In genomic region chr17:26008331-26008730, GRCm38 (mm10) we compare ENCODE assay signal across 23 mouse cellular contexts. TPM values are rescaled to one million over a fixed set of nuclear protein-coding genes. Genes with fewer than 3 reads are reported as not detected.
DNase-seq lines count a peak whose midpoint lies in the region; ATAC-seq and TF ChIP-seq lines count a peak whose summit lies in the region.
"Had no signal": no experiment of that assay in that cellular context is flagged by ENCODE, and none has a peak within 500 bp of the region (broad histone marks: within the 10 kb centered on the region; RNA-seq: fewer than 3 reads in every experiment).

No protein-coding gene starts in this region.

- no peak for ATAC-seq in heart, embryonic 11.5 days (replicated peaks; ENCODE audit: insufficient number of reproducible peaks, low FRiP score, low TSS enrichment)
- no peak for ATAC-seq in kidney, embryonic 15.5 days (replicated peaks; ENCODE audit: low FRiP score)
- no peak for ATAC-seq in stomach, embryonic 15.5 days (ENCODE audit: insufficient read depth, low FRiP score, low read depth)
- no peak for ATAC-seq in stomach, postnatal 0 days (ENCODE audit: low FRiP score, low TSS enrichment)
- ATAC-seq in intestine, postnatal 0 days = no peak
- ATAC-seq: forebrain, postnatal 0 days; hindbrain, embryonic 16.5 days; intestine, embryonic 16.5 days; midbrain, embryonic 15.5 days had no signal

- 0 out of 2 replicates have a peak, but pooled peaks cover 6% of the 10 kb centered on the region for H3K4me1 ChIP-seq in heart, embryonic 11.5 days (ENCODE audit: control insufficient read depth, insufficient read depth, low read length)
- peaks cover 12% of the 10 kb centered on the region for H3K4me1 ChIP-seq in kidney, embryonic 15.5 days
- H3K4me1 ChIP-seq in stomach, embryonic 15.5 days = no peaks in the 10 kb centered on the region
- H3K4me1 ChIP-seq in stomach, postnatal 0 days (replicated peaks; ENCODE audit: control insufficient read depth, insufficient read depth) = no peaks in the 10 kb centered on the region
- peaks cover 8% of the 10 kb centered on the region; the same call in 1 of the 2 replicates for H3K4me1 ChIP-seq in intestine, postnatal 0 days (replicated peaks; ENCODE audit: control insufficient read depth, insufficient read depth, low read length)
- H3K4me1 ChIP-seq: embryonic facial prominence, embryonic 15.5 days had no signal

- no peaks in the 10 kb centered on the region for H3K9me3 ChIP-seq in heart, embryonic 11.5 days (replicated peaks; ENCODE audit: control insufficient read depth, low read length)
- no peaks in the 10 kb centered on the region for H3K9me3 ChIP-seq in kidney, embryonic 15.5 days (replicated peaks)
- no peaks in the 10 kb centered on the region for H3K9me3 ChIP-seq in stomach, embryonic 15.5 days
- H3K9me3 ChIP-seq in stomach, postnatal 0 days (ENCODE audit: control insufficient read depth, low read length) = no peaks in the 10 kb centered on the region
- no peaks in the 10 kb centered on the region for H3K9me3 ChIP-seq in intestine, postnatal 0 days (ENCODE audit: control insufficient read depth)
- H3K9me3 ChIP-seq: embryonic facial prominence, embryonic 15.5 days; limb, embryonic 15.5 days; midbrain, embryonic 15.5 days had no signal

- DNase-seq in heart, adult 8-10 months (ENCODE audit: low spot score) = no peak
- DNase-seq in kidney, adult 18-20 months = no peak
- no peak for DNase-seq in stomach, postnatal 0 days (ENCODE audit: low spot score)
- DNase-seq: B cell, adult 2 months; cerebellum, adult 18-20 months; cerebellum, postnatal 36 days; forebrain, postnatal 0 days; kidney, postnatal 14 days; layer of hippocampus, postnatal 36 days; thymus, adult 18-20 months had no signal

- H3K36me3 ChIP-seq in heart, embryonic 11.5 days (ENCODE audit: control insufficient read depth, insufficient read depth, low read length) = peaks cover 7% of the 10 kb centered on the region; the same call in 1 of the 2 replicates
- H3K36me3 ChIP-seq in kidney, embryonic 15.5 days = peaks cover 56% of the 10 kb centered on the region
- peaks cover 13% of the 10 kb centered on the region; the same call in 1 of the 2 replicates for H3K36me3 ChIP-seq in stomach, embryonic 15.5 days
- peaks cover 3% of the 10 kb centered on the region; the same call in 1 of the 2 replicates for H3K36me3 ChIP-seq in stomach, postnatal 0 days (ENCODE audit: control insufficient read depth, insufficient read depth, low read length)
- peaks cover 22% of the 10 kb centered on the region; the same call in 1 of the 2 replicates for H3K36me3 ChIP-seq in intestine, postnatal 0 days (ENCODE audit: control insufficient read depth, insufficient read depth)

- no peak overlapping the region for H3K4me3 ChIP-seq in heart, embryonic 11.5 days (ENCODE audit: low read depth, low read length)
- no peak overlapping the region for H3K4me3 ChIP-seq in kidney, embryonic 15.5 days (replicated peaks)
- no peak overlapping the region for H3K4me3 ChIP-seq in stomach, embryonic 15.5 days (replicated peaks)
- H3K4me3 ChIP-seq in stomach, postnatal 0 days (ENCODE audit: low read depth, low read length) = no peak overlapping the region
- no peak overlapping the region for H3K4me3 ChIP-seq in intestine, postnatal 0 days (ENCODE audit: low read depth, low read length)
- H3K4me3 ChIP-seq: embryonic facial prominence, embryonic 15.5 days; layer of hippocampus, adult 2 months; limb, embryonic 15.5 days; midbrain, embryonic 15.5 days; myocyte had no signal

- H3K9ac ChIP-seq in heart, embryonic 11.5 days (ENCODE audit: low read depth, low read length) = no peak overlapping the region
- H3K9ac ChIP-seq in kidney, embryonic 15.5 days = no peak overlapping the region
- H3K9ac ChIP-seq in stomach, embryonic 15.5 days = no peak overlapping the region
- no peak overlapping the region for H3K9ac ChIP-seq in stomach, postnatal 0 days (ENCODE audit: low read length)
- H3K9ac ChIP-seq in intestine, postnatal 0 days (ENCODE audit: low read depth, low read length) = no peak overlapping the region
- H3K9ac ChIP-seq: embryonic facial prominence, embryonic 15.5 days; forebrain, postnatal 0 days; limb, embryonic 15.5 days; midbrain, embryonic 15.5 days had no signal

- peak overlapping the region; percentile 79 for H3K27ac ChIP-seq in heart, embryonic 11.5 days (ENCODE audit: low read depth, low read length)
- H3K27ac ChIP-seq in kidney, embryonic 15.5 days = peak overlapping the region; percentile 56; the same call in 1 of the 2 replicates
- 0 out of 2 replicates have a peak overlapping the region, but pooled peaks have one; percentile 9 for H3K27ac ChIP-seq in stomach, embryonic 15.5 days
- no peak overlapping the region for H3K27ac ChIP-seq in stomach, postnatal 0 days (replicated peaks)
- H3K27ac ChIP-seq in intestine, postnatal 0 days (ENCODE audit: low read depth, low read length) = no peak overlapping the region
- H3K27ac ChIP-seq: embryonic facial prominence, embryonic 15.5 days; limb, embryonic 15.5 days had no signal

- TF ChIP-seq CTCF in stomach, postnatal 0 days (IDR thresholded peaks at IDR 0.05; ENCODE audit: low read depth) = no peak
- no peak for TF ChIP-seq CTCF in intestine, postnatal 0 days (IDR thresholded peaks at IDR 0.05; ENCODE audit: low read depth)

- TF ChIP-seq EP300 in stomach, postnatal 0 days (optimal IDR thresholded peaks at IDR 0.05) = no peak

- H3K4me2 ChIP-seq in heart, embryonic 11.5 days = peak overlapping the region; percentile 36
- H3K4me2 ChIP-seq in kidney, embryonic 15.5 days = no peak overlapping the region
- no peak overlapping the region for H3K4me2 ChIP-seq in stomach, embryonic 15.5 days
- no peak overlapping the region for H3K4me2 ChIP-seq in stomach, postnatal 0 days (replicated peaks; ENCODE audit: low read depth)
- H3K4me2 ChIP-seq in intestine, postnatal 0 days (replicated peaks; ENCODE audit: low read depth) = no peak overlapping the region
- H3K4me2 ChIP-seq: embryonic facial prominence, embryonic 15.5 days; limb, embryonic 15.5 days; midbrain, embryonic 15.5 days had no signal

- no peaks in the 10 kb centered on the region for H3K27me3 ChIP-seq in heart, embryonic 11.5 days (ENCODE audit: control insufficient read depth, insufficient read depth, low read length)
- no peaks in the 10 kb centered on the region for H3K27me3 ChIP-seq in kidney, embryonic 15.5 days
- no peaks in the 10 kb centered on the region for H3K27me3 ChIP-seq in stomach, embryonic 15.5 days (replicated peaks)
- H3K27me3 ChIP-seq in stomach, postnatal 0 days (ENCODE audit: control insufficient read depth, insufficient read depth, low read length) = no peaks in the 10 kb centered on the region
- no peaks in the 10 kb centered on the region for H3K27me3 ChIP-seq in intestine, postnatal 0 days (replicated peaks; ENCODE audit: control insufficient read depth, insufficient read depth, low read length)
- H3K27me3 ChIP-seq: embryonic facial prominence, embryonic 15.5 days; limb, embryonic 15.5 days; midbrain, embryonic 15.5 days had no signal

RNA-seq across cellular contexts. Expression of gene Capn15, which starts 22.7 kb away (rescaled TPM):
- 12.7 and 15.2 TPM in 2 replicates for polyA plus RNA-seq in heart, embryonic 11.5 days (2014; fragmentation: Nextera tagmentation; extraction: Ambion mirVana)
- 1 to 10 TPM; 5.4 to 8.1 (median 6.8) TPM for total RNA-seq in heart, adult 8-10 months (2022)
- polyA plus RNA-seq in kidney, embryonic 15.5 days (2015; fragmentation: Nextera tagmentation; extraction: Ambion mirVana) = 22.7 and 31.6 TPM in 2 replicates
- polyA plus RNA-seq in stomach, embryonic 15.5 days (2015; fragmentation: Nextera tagmentation; extraction: Ambion mirVana) = 20.4 and 22.8 TPM in 2 replicates
- polyA plus RNA-seq in stomach, postnatal 0 days (2015; fragmentation: Nextera tagmentation; extraction: Ambion mirVana) = 12.5 and 13.7 TPM in 2 replicates
- polyA plus RNA-seq in intestine, postnatal 0 days (2015; fragmentation: Nextera tagmentation; extraction: Ambion mirVana) = 29.5 and 37.4 TPM in 2 replicates

RNA-seq across cellular contexts. Expression of gene A930017K11Rik, which starts 56.0 kb away (rescaled TPM):
- 0.14 and 0.25 TPM in 2 replicates for polyA plus RNA-seq in heart, embryonic 11.5 days (2014; fragmentation: Nextera tagmentation; extraction: Ambion mirVana)
- under 1 TPM; 0.24 to 0.85 (median 0.36) TPM for total RNA-seq in heart, adult 8-10 months (2022)
- 5.4 and 5.7 TPM in 2 replicates for polyA plus RNA-seq in kidney, embryonic 15.5 days (2015; fragmentation: Nextera tagmentation; extraction: Ambion mirVana)
- polyA plus RNA-seq in stomach, embryonic 15.5 days (2015; fragmentation: Nextera tagmentation; extraction: Ambion mirVana) = 0.24 and 0.52 TPM in 2 replicates
- polyA plus RNA-seq in stomach, postnatal 0 days (2015; fragmentation: Nextera tagmentation; extraction: Ambion mirVana) = 0.06 TPM in 1 of 2 replicates, not detected in the other
- polyA plus RNA-seq in intestine, postnatal 0 days (2015; fragmentation: Nextera tagmentation; extraction: Ambion mirVana) = 0.05 and 0.09 TPM in 2 replicates
- total RNA-seq: adrenal gland, adult 18-20 months; hematopoietic stem cell, adult 5-6 weeks had no signal

Comparison
In these comparisons a context has a peak if more than half of its experiments do, and no peak if none do; other contexts are left out.
1. H3K27ac ChIP-seq: peak in heart, embryonic 11.5 days (single experiment), kidney, embryonic 15.5 days (single experiment) and stomach, embryonic 15.5 days (single experiment); none in stomach, postnatal 0 days (single experiment) and intestine, postnatal 0 days (single experiment).